Mouse (Mus musculus) CD8-positive naive resting alpha-beta T cell, adult 2 months (primary cell): ENCODE results near the gene Smc6.

Source experiments
- DNase-seq, 2 experiments: peaks; one replicate each; pipeline ENCODE4 v3.0.0; 2022; ENCODE audit warnings: low read depth in 2 of 2, low spot score in 2 of 2

Gene Smc6

DNA sequence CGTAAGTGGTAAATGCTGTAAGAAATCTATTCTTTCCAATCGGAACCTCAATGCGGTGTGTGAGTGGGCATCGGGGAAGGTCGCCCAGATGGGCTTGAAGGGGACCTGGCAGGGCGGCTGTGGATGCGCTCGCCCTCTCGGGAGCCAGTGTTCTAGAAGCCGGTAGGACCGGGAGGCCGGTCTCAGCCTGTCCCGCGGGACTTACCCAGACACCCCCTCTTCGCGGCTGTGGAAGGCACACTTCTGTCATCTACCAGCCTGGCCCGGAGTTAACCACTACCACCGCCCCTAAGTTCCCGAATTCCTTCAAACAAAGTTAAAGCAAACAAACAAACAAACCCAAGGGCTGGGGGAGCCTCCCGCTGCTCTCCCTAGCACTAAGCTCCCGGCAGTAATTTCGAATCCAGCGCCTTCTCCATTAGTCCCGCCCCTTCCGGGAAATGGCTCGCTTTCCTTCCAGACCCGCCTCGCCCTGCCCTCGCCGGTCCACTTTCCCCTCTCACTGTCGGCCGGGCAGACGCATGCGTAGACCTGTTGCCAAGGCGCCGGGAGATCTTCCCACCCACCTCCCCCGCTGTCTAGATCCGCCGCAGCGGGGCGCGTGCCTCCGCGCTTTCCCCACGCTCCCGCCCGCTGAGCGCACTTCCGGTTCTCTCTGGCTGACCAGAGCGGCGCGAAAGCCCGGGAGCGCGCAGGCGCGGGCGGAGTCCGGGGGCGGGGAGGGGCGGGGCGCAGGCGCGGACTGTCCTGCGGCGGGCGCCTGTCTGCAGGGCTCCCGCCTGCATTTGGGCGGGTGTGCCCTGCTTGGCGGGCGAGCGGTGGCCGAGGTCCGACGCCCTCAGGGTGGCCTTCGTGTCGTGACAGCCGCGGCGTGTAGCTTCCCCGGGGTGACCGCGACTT, at the start of gene Smc6, which contains the start of gene Gen1:
Gene Smc6 (plus strand): TSS at position 505 of the 900 bp plus-strand sequence.
Gene Gen1 (minus strand): TSS at position 420 of the 900 bp plus-strand sequence.
- peak; percentile 84 to 89 for DNase-seq

DNA sequence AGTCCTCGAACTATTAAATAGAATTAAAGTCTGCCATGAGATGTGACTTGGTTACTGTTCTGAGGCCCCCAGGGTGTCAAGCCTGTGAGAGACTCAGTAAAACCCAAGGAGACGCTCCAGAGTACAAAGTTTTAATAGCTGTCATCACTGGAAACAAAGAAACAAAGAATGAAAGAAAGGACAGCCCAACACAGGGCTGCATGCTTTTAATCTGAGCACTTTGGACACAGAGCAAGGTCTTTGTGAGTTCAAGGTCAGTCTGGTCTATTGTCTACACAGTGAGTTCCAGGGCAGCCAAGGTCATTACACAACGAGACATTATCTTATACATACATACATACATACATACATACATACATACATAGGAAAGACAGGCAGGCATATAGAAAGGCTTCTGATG, 49.2 kb upstream of the Smc6 start:
- DNase-seq = no peak

DNA sequence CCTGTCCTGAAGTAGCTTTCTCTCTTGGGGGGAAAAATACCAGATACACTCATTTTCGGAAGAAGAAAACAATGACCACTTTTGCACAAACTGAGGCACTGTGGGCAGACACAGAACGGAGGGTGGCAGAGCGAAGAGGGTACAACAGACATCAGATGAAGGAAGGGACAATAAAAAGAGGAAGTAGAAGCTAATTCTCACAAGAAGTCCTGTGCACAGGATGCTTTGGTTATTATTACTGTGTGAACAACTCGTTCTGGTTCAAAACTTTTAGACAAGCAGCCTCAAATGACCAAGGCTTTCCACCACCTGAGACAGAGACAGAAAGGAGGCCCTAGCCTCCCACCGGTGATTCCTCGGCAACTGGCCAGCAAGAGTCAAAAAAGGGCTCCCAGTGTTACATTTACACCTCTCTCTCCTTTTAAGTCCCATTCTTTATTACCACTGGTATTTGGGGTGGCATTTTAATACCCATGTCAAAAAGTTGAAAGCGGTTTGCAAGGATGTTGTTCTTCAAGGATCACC, 47.9 kb upstream of the Smc6 start:
- no peak for DNase-seq

DNA sequence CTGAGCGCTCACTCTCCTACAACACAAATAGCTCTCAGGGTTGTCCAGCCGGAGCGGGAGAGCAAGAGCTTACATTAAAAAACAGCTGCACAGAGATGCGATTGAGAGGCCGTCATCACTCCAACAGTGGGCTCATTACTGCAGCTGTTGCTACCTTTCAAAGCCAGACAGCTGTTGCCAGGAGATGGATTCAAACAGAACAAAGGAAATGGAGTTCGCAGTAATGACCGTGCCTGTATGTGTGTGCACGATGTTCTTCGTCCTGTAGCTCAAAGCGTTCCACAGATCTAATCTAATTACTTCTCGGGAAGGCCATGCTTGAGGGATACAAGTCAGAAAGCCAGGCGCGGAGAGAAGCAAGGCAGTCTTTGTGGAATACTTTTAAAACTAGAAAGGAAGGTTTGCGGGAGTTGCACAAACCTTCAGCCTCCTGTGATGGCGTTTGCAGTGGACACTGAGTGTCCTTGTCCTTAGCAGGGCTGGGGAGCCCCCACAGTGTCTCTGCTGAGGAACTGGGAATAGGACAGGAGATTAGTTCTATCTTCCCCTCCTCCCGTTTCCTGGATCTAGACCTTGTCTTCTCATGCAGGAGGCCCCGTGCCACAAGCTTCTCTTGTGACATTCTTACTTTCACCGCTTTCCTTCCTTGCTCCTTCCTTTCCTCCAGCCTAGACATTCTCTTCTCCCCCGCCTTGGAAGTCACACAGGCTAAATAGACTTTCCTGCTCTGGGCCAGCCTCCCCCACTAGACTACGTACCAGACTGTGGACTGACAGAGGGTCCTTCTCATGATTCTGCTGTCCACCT, 44.0 kb upstream of the Smc6 start:
- DNase-seq = no peak

DNA sequence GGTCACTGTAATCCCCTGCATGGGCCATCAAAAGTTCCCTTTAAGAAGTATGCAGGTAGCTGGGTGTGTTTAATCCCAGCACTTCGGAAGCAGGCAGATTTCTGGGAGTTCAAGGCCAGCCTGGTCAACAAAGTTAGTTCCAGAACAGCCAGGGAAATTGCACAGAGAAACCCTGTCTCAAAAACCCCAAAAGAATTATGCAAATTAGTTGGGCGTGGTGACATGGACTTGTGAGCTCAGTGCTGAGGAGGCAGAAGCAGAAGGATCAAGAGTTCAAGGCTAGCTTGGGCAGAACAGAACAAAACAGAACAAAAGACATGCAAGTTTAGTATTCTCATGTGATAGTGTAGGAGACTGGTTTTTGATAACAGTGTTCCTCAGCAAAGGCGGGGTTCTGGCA, 43.1 kb upstream of the Smc6 start:
- no peak for DNase-seq

DNA sequence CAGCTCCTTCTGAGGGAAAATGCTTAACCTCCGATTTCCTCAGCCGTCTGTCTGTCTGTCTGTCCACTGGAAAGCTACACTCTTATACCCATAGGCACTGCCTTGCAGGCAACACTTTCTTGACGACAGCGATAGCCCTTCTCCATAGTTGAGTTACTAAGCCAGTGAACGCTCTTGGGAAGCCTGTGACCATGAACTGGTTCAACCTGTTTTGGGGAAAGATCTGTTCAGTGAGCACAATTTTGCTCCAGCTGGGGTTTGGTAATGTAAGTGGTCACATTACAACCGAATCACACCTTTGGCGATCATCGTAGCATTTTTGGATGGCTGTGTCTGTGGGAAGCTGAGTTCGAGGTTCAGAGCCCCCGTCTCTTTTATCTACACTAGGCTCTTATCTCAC, 42.6 kb upstream of the Smc6 start:
- no peak for DNase-seq

DNA sequence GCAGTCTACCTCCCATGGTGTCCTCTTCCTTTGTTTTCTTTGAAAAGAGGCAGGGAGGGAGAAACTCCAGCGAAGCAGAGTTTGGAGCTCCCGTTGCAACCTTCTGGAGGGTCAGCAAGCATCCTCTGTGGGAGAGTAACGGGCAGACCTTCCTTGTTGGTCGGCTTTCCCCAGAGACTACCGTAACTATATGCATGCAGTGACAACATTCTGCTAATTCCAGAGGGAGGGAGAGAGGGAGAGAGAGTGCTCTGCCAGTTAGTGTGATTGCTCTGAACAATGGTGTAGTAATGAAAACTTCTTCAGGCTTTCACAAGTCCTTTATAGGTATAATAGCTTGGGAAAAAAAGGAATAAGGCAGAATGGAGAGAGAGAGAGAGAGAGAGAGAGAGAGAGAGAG, 41.0 kb upstream of the Smc6 start:
- no peak for DNase-seq

DNA sequence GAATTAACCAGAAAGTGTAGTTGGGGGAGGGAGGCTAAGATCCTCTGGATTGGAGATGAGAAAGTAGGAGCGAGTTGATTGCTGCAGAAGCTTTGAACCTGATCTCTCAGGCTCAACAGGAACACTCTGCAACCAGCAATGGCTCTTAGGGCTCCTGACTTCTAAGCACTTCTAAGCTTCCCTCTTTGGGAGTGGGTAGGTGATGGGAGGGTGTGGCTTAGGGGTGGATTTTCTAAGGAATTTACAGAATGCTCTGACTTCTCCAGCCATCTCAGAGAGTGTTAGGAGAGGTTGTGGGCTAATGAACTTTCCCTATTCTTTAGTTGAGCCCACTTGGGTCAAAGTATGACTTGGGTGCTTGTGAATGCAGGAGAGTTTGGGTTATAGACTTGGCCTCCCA, 39.6 kb upstream of the Smc6 start:
- DNase-seq = no peak

DNA sequence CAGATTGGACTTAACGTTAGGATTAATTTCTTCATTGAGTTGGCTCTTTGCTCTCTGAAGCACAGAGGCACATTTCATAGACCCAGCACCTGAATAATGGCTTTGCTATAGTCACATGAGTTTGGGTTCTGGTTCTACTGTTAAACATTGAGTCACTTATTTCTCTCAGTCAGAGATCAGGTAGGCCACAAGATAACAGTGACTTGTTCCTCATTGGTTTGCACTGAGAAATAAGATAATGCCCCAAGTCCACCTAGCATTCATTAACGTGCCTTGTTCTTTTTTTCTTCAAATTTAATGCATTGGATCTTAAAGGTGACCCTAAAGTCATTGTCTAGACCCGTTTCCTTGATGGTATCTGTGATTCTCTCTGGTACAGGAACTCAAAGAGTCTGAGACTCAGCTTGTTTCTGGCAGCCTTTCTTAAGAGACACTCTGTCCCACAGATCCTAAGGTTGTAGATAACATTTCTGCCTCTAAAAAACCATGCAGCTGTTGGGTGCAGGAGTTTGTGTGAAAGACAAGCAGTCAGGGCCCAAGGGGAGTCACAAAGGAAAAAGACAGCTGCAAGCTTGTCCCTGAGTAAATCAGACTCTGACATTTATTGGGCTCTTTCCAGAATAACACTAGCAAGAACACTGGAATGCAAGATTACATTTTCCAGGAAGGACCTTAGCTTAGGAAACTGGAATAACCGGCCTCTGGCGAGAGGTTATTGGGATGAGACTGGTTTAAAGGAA, 39.0 kb upstream of the Smc6 start:
- DNase-seq = no peak

DNA sequence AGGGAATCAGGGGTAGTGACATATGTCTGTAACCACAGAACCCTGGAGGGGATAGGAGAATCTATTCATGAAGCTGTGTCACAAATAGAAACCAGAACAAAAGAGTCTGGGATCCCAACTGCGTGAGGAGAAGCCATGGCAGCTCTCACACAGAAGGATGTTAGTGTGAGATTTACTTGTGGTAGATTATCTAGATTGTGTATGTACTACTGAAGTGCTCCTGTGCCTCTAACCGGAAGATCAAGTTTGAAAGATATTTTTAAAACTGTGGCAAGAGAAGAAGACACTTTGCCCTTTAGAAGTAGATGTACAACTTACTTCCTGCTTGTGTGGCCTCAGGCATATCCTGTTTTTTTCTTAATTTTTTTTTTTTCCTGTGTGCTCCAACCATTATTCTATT, 35.4 kb upstream of the Smc6 start:
- peak in 1 of 2 experiments; percentile 9 for DNase-seq

DNA sequence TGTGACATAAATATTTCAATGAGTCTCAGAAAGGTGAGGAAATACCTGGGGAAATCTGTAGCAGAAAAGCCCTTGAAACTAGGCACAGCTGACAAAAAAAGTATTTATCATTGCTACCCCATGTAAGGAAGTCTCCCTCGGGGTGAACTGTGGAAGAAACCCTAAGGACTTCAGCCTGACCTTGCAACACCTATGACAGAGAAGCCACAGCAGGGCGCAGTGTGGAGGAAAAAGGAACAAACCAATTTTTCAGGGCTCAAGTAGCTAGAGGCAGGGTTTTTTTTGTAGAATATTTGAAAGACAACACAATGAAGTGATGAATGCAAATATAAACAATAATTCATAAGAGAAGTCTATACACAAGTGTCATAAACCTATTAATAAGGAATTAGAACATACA, 29.7 kb upstream of the Smc6 start:
- no peak for DNase-seq

DNA sequence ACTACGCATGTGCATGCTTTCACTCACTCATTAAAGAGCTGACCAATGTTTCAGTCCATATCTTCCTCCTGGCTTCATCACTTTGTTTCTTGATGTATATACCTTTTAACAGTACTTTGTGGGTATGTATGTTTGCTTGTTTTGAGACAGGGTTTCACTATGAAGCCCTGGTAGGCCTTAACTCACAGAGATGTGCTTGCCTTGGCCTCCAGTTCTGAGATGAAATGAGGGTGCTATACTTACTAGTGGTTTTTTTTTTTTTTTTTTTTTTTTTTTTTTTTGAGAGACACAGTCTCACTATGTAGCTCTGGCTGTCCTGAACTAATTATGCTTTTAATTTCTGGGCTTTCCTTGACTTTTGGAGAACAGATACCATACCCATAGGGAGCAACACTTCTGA, 18.2 kb upstream of the Smc6 start:
- DNase-seq = no peak

DNA sequence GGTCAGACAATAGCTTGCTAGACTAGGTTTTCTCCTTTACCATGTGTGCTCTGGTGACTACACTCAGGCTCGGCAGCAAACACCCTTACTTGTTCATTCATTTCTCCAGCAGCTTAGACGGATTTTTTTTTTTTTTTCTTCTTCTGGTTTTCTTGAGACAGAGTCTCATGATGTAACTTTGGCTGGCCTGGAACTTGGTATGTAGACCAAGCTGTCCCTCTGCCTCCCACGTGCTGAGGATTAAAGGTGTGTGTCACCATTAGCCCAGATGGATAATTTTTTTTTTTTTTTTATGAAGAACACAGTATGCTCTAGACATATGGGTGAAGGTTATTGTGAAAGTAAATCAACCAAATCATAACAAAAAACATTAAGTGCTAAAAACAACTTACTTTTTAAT, 15.4 kb upstream of the Smc6 start:
- DNase-seq = no peak

DNA sequence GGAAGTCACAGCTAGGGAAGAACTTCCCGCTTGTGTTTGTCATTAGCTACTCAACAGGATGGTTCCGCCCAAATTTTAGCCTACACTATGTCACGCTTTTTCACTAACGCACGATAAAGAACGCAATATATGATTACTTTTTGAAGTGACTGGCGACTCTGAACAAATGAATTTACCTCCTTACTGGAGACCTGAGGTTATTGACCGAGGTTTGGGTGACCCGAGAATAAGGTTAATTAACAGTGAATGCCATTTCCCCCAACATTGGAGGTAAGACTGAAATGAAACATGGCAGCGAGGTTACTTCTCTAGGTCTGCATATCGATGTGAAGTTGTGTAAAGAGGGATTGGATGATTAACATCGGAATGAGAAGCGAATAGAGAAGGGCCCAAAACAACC, 791 bp upstream of the Smc6 start:
- no peak for DNase-seq

DNA sequence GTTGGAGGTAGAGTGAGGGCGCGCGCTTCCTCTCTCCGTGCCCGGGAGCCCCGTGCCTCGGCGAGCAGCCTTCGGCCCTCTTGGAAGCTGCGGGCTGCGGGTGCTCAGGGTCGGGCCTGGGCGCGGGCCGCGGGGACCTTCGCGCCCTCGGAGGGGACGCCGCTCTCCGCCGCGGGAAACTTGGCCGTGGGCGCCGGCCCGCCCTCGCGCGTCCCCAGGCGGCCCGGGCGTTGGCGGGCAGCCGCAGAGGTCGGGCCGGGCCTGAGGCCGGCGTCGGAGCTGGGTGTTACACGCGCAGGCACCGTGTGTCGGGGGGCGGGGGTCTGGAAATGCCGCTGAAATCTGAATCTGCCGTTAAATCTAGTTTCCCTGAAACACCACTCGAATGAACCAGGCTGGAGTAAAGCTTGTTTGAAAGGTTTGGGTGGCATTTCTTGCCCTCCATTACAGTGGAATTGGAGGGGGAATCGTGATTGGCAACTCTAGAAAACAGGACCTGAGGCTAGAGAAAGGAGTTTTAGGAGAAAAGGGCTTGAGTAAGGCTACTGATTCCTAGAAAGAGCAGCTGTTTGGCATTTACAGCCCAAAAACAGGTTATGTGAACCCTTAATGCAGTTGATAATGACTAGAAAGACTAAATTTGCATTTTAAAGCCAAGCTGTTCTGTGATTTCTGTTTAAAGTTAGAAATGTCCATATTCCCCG, 748 bp downstream of the Smc6 start:
- DNase-seq = peak in 1 of 2 experiments; percentile 18

DNA sequence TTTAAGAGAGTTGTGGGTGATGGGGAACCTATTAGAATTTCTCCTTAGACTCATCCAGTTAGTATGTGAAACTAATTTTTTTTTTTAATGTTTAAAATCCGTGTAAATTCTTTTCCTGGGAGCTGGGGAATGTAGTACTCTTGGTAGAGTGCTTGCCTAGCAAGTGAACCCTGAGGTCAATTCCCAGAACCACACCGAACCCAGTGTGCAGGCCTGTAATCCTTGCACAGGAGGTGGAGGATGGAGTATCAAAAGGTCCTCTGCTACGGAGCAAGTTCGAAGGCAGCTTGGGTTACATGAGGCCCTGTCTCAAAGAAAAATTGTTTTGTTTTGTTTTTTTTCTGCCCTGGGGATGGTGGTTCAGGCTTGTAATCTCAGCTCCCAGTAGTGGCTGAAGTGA, 1.3 kb downstream of the Smc6 start:
- DNase-seq = no peak

DNA sequence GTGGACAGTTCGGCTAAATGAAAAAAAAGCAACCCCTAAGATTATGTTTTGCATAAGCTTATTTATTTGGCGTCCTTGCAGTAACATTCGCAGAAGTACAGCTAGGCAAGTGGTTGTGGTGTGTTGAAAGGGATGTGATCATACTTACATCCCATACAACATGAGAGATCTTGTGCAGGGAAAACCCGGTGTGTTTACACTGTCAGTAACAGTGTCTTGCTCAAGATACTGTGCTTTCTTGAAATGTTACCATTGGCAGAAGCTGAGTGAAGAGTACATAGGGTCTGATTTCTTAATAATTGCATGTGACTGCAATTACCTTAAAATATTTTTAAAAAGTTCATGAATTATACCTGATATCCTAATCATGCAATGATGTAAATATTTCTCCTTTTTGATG, 6.9 kb downstream of the Smc6 start:
- DNase-seq = no peak

DNA sequence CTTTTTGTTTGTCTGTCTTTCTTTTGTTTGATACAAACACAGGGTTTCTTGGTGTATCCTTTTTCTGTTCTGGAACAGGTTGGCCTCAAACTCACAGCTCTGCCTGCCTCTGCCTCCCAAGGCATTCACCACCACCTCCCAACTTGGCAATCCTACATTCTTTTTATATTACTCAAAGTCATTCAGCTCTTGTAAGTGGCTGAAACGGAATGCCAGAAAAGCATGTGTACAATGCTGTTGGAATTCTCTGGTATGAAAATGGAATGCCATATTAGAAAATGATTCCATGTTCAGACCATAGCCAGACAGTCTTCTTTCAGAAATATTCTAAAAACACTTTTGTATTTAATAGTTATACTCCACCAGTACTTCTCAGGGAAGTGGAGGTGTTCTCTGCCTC, 7.5 kb downstream of the Smc6 start:
- DNase-seq = no peak

DNA sequence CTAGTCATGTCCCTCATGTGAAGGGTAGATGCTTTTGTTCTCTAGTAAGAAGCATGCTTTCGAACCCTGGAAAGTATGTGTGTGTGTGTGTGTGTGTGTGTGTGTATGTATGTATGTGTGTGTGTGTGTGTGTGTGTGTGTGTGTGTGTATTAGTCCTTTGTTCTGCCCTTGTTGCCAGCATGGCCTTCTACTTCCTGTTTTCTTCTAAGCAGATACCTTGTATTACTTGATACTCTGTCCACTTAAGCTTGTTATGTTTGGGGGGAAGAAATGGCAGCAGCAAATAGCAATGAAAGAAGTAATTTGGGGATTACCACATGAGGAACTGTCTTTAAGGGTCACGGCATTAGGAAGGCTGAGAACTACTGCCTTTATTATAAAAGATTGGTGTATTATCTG, 10.9 kb downstream of the Smc6 start:
- DNase-seq = no peak

DNA sequence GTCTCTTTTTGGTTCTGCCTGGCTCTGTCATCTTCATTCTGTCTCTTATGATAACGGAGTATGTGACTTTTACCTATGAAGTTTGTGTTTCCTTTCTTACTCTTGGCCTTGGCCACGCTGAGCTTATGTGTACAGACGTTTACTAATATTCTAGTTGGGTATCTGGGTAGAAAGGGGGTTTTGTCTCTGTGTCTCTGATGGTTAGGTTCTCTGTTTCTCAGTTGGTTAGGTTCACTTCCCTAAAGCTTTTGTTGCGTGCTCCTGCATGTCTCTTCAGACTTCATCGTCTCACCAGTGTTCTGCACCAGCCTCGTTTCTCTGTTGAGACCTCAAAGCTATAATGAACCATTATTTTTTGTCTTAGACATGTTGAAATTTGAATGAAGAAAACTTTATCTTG, 11.5 kb downstream of the Smc6 start:
- DNase-seq = no peak

DNA sequence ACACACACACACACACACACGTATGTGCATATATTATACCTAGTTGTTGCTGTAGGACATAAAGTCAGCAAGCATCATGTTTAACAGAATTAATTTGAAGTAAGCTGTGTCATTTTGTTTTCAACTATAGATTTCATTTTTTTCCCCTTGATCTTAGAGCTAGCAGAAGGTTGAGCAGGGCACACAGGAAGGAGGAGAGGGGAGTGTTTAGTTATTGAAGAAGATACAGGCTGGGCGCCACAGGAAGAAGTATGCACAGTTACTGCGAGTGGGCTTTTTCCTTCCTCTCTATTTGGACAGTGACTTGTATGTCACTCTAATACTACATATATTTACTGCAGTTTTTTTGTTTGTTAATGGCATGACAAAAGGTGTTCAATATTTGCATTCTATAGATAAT, 14.2 kb downstream of the Smc6 start:
- no peak for DNase-seq
